Mouse (Mus musculus) cerebellum, adult 2 months (tissue): Measurements from ENCODE around the gene Ufc1.

ENCODE experiments used
- CTCF ChIP-seq: fragments of 200-500 bp; IDR thresholded peaks from 2 replicates; pipeline ENCODE4 v1.5.1; 2011; ENCODE audit warnings: low read depth, mild to moderate bottlenecking, control low read depth, low read length, moderate library complexity, borderline replicate concordance; ENCODE audit not compliant: insufficient read depth
- POLR2A ChIP-seq: fragments of 200-500 bp; IDR thresholded peaks from 2 replicates; pipeline ENCODE4 v1.6.1; 2011; ENCODE audit warnings: low read length, control low read depth, borderline replicate concordance; ENCODE audit not compliant: insufficient read depth

DNA sequence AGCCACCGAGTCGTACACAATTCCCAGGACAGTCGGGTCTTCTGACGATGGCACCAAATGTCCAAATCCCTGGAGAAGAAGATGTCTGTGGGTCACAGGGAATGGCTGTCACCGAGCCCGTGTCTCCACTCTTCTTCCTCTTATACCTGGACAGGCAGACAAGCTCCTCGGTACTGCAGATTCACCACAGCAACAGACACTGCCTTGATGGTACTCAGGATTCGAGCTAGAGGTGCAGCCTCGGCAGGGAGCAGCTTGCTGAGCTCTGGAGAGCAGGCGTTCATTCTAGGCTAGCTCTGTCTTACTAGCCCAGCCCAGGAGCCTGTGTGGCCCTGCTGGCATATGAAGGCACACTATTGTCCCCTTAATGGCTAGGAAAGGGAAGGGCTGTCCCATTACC, 17.1 kb downstream of the Ufc1 start:
- TF ChIP-seq POLR2A = no peak
- TF ChIP-seq CTCF = no peak
